Mouse (Mus musculus) CD4-positive helper T cell, adult 2 months (primary cell): ENCODE data around the gene Hoxb6.

Experiments
- DNase-seq: peaks from one replicate; pipeline ENCODE4 v3.0.0-alpha.2; 2012; ENCODE audit warnings: low read depth, missing footprints, low spot score

Hoxb6 gene

GRCm38 (mm10) chr11:96314671-96315343, 22.5 kb downstream of the Hoxb6 start:
- no peak for DNase-seq

GRCm38 (mm10) chr11:96315344-96315681, 23.0 kb downstream of the Hoxb6 start:
- no peak for DNase-seq

GRCm38 (mm10) chr11:96316696-96317607, 24.7 kb downstream of the Hoxb6 start:
- DNase-seq, result no peak

- DNase-seq, result no peak
These were observed 25.5 kb downstream of the Hoxb6 start, which contains the start of gene Hoxb4 for GRCm38 (mm10) chr11:96317608-96318367. Gene Hoxb4, plus strand, starts transcription at chr11:96318267.

GRCm38 (mm10) chr11:96318368-96319070, 26.2 kb downstream of the Hoxb6 start:
- peak; percentile 80 for DNase-seq

GRCm38 (mm10) chr11:96319071-96319902, 27.0 kb downstream of the Hoxb6 start:
- peak; percentile 46 for DNase-seq

- DNase-seq, result no peak
These were observed 27.6 kb downstream of the Hoxb6 start for GRCm38 (mm10) chr11:96319910-96320309.

GRCm38 (mm10) chr11:96320688-96321087, 28.4 kb downstream of the Hoxb6 start:
- no peak for DNase-seq

GRCm38 (mm10) chr11:96321846-96322245, 29.6 kb downstream of the Hoxb6 start:
- no peak for DNase-seq

- DNase-seq, result no peak
These were observed 30.5 kb downstream of the Hoxb6 start for GRCm38 (mm10) chr11:96322738-96323137.

GRCm38 (mm10) chr11:96323154-96323553, 30.9 kb downstream of the Hoxb6 start, which contains the start of gene Hoxb3:
Gene Hoxb3, plus strand, starts transcription at chr11:96323326.
- DNase-seq, result no peak

- no peak for DNase-seq
These were observed 31.8 kb downstream of the Hoxb6 start for GRCm38 (mm10) chr11:96324125-96324524.

- no peak for DNase-seq
These were observed 32.7 kb downstream of the Hoxb6 start for GRCm38 (mm10) chr11:96324965-96325364.

GRCm38 (mm10) chr11:96325747-96326212, 33.5 kb downstream of the Hoxb6 start:
- no peak for DNase-seq

GRCm38 (mm10) chr11:96326705-96327104, 34.4 kb downstream of the Hoxb6 start:
- no peak for DNase-seq

- DNase-seq, result no peak
These were observed 34.8 kb downstream of the Hoxb6 start for GRCm38 (mm10) chr11:96327122-96327521.

- DNase-seq, result no peak
These were observed 35.5 kb downstream of the Hoxb6 start for GRCm38 (mm10) chr11:96327750-96328149.

- DNase-seq, result no peak
These were observed 36.3 kb downstream of the Hoxb6 start for GRCm38 (mm10) chr11:96328605-96329004.

- no peak for DNase-seq
These were observed 39.8 kb downstream of the Hoxb6 start for GRCm38 (mm10) chr11:96332105-96332504.

GRCm38 (mm10) chr11:96332618-96333032, 40.3 kb downstream of the Hoxb6 start:
- DNase-seq, result no peak
